Mouse (Mus musculus): ENCODE measurements at regions not wholly inside any gene's neighbourhood (a gene's known extent, or its start where the extent isn't known, plus 50 kb on each side); places are given as distances from the start of the nearest gene placed in this dataset.

DNA sequence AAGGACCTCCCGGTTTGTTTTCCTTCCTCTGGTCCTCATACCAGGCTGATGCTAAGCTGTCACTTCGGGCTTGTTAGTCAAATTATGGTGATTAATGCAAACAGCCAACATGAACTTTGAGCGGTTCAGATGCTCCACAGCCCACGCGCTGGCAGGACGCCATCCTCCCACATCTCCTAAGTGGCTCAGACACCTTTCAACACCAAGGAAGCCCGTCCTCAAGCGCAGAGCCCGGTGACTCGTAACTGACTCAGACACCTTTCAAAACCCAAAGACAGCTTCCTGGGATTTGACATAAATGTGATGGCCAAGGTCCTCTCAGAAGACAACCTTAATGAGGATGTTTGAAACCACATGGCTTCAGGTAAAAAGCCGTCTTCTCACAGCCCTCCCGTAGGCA lies 121.7 kb upstream of the Cmc1 start:
- WGBS = 81% methylated on average over 12 of the region's 12 CpGs
- Histone ChIP-seq H3K4me3 (no peak overlapping the region), H3K27ac (replicated peaks) (no peak overlapping the region), H3K36me3 (no peaks in the 10 kb centered on the region), H3K4me1 (replicated peaks) (no peaks in the 10 kb centered on the region), H3K9ac (no peak overlapping the region), H3K27me3 (no peaks in the 10 kb centered on the region), H3K4me2 (no peak overlapping the region), H3K9me3 (no peaks in the 10 kb centered on the region)
- ATAC-seq (ENCODE audit: low FRiP score, low read depth) = no peak

DNA sequence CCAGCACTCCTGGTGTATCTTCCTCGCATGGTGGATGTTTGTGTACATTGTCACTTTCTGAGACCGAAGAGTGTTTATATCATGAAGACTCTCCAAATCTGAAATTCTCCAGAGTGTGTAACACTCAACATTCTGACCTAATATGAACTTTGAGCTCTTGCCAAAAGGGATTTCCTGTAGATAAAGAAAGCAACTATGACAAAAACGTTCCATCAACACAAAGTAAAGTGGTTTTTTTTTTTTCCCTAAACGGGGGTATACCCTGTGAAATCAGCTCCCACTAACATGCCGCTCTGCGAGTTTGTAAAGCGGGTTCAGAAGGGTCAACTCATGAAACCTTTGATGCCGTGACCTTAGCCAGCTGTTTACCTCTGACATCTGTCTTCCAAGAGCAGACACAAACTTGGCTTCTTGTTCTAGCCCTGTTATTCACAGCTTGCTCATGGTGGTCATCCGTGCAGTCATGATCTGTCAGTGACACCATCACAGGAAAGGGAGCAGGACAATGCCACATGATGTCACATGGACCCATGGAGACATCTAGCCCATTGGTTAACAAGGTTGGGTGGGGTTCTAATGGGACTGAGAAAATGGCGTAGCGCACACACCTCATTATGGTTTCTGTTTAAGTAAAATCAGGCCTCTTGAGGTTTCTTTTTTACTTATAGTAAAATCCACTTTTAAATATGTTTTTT lies 122.9 kb upstream of the Cmc1 start:
- no peak overlapping the region for H3K4me2 ChIP-seq
- no peak overlapping the region for H3K27ac ChIP-seq (replicated peaks)
- H3K9me3 ChIP-seq = no peaks in the 10 kb centered on the region
- H3K4me3 ChIP-seq = no peak overlapping the region
- H3K9ac ChIP-seq = no peak overlapping the region
- no peaks in the 10 kb centered on the region for H3K27me3 ChIP-seq
- H3K4me1 ChIP-seq (replicated peaks) = no peaks in the 10 kb centered on the region
- no peak for ATAC-seq (ENCODE audit: low FRiP score, low read depth)
- no peaks in the 10 kb centered on the region for H3K36me3 ChIP-seq
- 79% methylated on average over 11 of the region's 11 CpGs for WGBS

DNA sequence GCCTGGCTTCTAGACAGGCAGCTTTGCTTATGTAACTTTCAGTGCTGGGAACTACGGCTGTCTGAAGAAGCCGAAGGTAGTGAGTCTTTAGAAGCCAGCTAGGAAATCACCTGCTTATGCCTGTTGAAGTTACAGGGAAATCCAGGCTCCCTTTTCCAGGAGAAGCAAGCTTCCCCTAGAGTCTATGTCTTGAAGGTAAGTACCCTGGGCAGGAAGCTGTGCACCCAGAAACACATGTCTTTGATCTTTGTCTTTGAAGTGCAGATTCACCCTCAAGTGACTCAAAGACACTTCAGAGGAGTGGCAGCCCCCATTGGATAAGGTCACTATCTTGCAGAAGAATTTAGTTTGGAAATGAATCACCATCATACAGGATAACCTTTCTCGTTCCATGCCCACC lies 135.5 kb upstream of the Cmc1 start:
- 82% methylated on average over 3 of the region's 3 CpGs for WGBS
- no peak for ATAC-seq (ENCODE audit: low FRiP score, low read depth)
- Histone ChIP-seq H3K36me3 (no peaks in the 10 kb centered on the region), H3K4me3 (no peak overlapping the region), H3K4me1 (replicated peaks) (no peaks in the 10 kb centered on the region), H3K9me3 (no peaks in the 10 kb centered on the region), H3K4me2 (no peak overlapping the region), H3K27ac (replicated peaks) (no peak overlapping the region), H3K9ac (no peak overlapping the region), H3K27me3 (no peaks in the 10 kb centered on the region)

DNA sequence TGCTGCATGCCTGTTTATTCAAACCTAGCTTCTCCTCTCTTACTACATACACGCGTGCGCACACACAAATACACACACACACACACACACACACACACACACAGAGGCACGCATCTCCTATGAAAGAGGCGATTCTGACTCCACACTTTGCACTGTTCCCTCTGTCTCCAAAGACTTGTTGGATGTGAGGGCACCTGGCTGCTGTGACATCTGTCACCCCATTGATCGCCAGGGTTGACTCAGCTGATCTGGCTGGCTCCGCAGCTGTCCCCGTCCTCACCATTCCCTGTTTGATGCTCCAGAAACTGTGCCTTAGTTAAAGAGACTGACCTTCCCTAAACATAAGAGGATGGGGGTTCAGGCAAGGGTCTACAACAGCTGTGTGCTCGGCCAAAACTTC lies 137.6 kb upstream of the Cmc1 start:
- H3K4me2 ChIP-seq = no peak overlapping the region
- no peaks in the 10 kb centered on the region for H3K9me3 ChIP-seq
- no peaks in the 10 kb centered on the region for H3K27me3 ChIP-seq
- H3K4me3 ChIP-seq = no peak overlapping the region
- H3K27ac ChIP-seq (replicated peaks) = no peak overlapping the region
- 86% methylated on average over 9 of the region's 9 CpGs for WGBS
- H3K9ac ChIP-seq = no peak overlapping the region
- no peaks in the 10 kb centered on the region for H3K4me1 ChIP-seq (replicated peaks)
- ATAC-seq (ENCODE audit: low FRiP score, low read depth) = no peak
- H3K36me3 ChIP-seq = no peaks in the 10 kb centered on the region

DNA sequence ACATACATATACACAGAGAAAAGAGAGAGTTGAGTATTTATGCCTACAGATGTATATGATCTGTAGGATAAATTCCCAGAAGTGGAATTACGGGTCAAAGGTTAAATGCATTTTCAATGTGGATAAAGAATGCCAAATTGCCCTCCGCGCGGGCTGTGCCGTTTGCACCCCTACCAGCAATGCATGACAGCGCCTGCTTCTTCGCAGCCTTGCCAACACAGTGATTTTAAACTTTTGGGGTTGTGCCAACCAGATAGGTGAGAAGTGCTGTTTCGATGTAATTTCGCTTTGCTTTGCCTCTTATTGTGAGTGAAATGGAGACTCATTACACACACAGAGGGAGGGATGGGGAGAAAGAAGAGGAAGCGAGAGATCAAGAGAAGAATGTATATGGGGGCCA lies 142.9 kb upstream of the Cmc1 start:
- H3K9me3 ChIP-seq = no peaks in the 10 kb centered on the region
- H3K27me3 ChIP-seq = no peaks in the 10 kb centered on the region
- H3K4me3 ChIP-seq = no peak overlapping the region
- no peak for ATAC-seq (ENCODE audit: low FRiP score, low read depth)
- H3K36me3 ChIP-seq = no peaks in the 10 kb centered on the region
- H3K9ac ChIP-seq = no peak overlapping the region
- H3K27ac ChIP-seq (replicated peaks) = no peak overlapping the region
- 86% methylated on average over 10 of the region's 10 CpGs for WGBS
- H3K4me2 ChIP-seq = no peak overlapping the region
- H3K4me1 ChIP-seq (replicated peaks) = no peaks in the 10 kb centered on the region

DNA sequence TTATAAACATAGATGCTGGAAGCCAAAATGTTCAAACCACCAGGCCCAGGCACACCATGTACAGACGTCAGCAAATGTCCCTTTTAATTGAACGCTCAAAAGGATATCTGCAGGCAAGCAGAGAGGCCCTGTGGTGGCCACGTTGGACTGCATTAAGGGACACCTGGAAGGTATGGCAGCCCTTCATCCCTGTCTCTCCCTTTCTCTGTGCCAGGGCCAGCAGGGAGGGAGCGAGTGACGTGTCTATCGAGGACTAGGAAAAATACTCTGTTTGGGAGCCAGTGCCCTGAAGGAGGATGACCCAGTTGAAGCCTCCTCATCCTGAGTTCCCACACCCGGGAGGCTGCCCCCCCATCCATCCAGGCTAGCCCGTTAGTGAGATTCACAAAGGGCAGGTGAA lies 144.0 kb upstream of the Cmc1 start:
- WGBS = 83% methylated on average over 8 of the region's 8 CpGs
- no peak overlapping the region for H3K27ac ChIP-seq (replicated peaks)
- no peak for ATAC-seq (ENCODE audit: low FRiP score, low read depth)

DNA sequence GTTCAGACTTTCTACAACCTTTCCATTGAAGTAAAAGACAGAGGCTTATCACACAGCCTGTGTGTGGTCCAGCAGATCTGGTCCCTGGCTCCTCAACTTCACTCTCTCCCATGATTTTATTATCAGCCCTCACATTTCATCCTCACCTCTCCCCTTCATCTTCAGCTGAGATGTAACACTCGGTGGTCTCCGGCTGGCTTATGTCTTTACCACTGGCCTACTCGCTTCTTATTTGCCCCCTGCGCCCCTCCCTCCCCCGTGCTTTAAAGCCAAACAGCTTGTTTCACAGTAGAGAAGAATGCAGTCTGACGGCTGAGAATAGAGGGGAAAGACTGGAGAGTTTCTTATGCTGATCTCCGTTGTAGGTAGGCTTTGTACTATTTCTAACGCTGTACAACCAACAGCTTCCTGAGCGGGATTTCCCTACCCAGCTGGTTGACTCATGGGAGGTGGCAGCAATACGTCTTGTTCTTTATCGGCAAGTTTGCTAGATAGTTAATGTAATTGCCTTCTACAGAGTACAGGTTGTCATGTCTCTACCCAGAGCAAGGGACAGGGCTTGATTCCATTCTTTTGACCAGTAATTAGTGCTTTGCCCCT lies 152.9 kb upstream of the Cmc1 start:
- Histone ChIP-seq H3K36me3 (no peaks in the 10 kb centered on the region), H3K9me3 (no peaks in the 10 kb centered on the region), H3K4me2 (no peak overlapping the region), H3K27me3 (no peaks in the 10 kb centered on the region), H3K9ac (no peak overlapping the region), H3K4me1 (replicated peaks) (no peaks in the 10 kb centered on the region), H3K27ac (replicated peaks) (no peak overlapping the region), H3K4me3 (no peak overlapping the region)
- no peak for ATAC-seq (ENCODE audit: low FRiP score, low read depth)
- 72% methylated on average over 11 of the region's 11 CpGs for WGBS

More for the DNA sequence above, 144.0 kb upstream of the Cmc1 start:
- Histone ChIP-seq H3K36me3 (no peaks in the 10 kb centered on the region), H3K9me3 (no peaks in the 10 kb centered on the region), H3K4me2 (no peak overlapping the region), H3K4me3 (no peak overlapping the region), H3K4me1 (replicated peaks) (no peaks in the 10 kb centered on the region), H3K27me3 (no peaks in the 10 kb centered on the region), H3K9ac (no peak overlapping the region)

DNA sequence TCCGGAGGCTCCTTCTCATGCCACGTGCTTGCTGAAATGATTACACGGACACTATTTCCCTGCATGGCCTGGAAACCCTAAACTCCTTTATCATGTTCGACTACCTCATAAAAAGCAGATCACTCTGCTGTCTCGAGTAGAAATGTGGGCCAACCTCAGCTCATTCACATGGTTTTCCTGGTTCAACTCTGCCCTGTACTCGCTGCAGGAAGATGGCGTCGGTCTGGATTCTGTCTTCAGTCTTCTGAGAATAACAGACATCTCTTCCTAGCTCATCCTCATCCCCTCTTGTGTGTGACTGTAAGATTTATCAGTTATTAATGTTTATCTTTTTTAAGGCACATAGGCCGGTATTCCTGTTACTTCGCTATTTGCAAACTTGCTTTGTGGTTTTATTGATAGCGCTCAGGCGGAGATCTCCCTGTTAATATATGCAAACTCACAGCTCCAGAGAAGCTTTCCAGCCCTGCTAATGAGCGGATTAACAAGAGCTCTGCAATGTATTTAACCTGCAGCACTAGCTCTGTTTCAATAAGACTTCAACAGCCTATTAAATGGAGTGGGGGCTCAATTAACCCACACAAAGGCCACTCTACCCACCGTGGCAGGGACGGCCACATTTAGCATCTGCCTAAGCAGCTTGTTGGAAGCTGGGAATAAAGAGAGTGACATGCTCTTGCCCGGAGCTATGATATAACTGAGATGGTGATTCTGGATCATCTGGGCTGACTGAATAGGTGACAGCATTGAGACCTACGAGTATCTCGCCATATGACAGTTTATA lies 159.5 kb upstream of the Eomes start:
- H3K27ac ChIP-seq (replicated peaks) = no peak overlapping the region
- WGBS = 58% methylated on average over 18 of the region's 18 CpGs

DNA sequence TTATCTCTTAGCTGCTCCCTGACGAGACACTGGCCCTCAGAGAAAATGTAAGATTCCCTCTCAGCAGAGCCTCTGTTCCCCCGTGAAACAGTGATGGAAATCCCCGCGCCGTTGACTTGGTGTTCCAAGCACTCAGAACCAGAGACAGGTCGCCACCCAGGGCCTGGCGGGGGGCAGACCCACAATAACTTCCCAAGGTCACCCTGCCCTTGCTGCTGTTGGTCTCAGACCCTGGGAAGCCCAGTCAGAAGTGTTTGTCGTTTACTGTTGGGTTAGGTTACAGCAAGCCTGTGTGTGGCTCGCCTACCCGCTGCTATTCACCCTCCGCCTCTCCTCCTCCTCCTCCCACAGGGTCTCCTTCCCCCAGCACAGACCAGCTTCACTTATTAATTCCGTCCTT lies 154.2 kb upstream of the Eomes start:
- WGBS = 49% methylated on average over 12 of the region's 12 CpGs

More for the DNA sequence above, 159.5 kb upstream of the Eomes start:
- H3K27me3 ChIP-seq = no peaks in the 10 kb centered on the region
- no peaks in the 10 kb centered on the region for H3K36me3 ChIP-seq
- H3K9me3 ChIP-seq = no peaks in the 10 kb centered on the region
- H3K9ac ChIP-seq = no peak overlapping the region
- no peak overlapping the region for H3K4me2 ChIP-seq
- H3K4me3 ChIP-seq = no peak overlapping the region
- ATAC-seq (ENCODE audit: low FRiP score, low read depth) = 0 out of 2 replicates have a peak, but pooled peaks have one; percentile 30
- H3K4me1 ChIP-seq (replicated peaks) = peaks cover 6% of the 10 kb centered on the region; the same call in 1 of the 2 replicates

DNA sequence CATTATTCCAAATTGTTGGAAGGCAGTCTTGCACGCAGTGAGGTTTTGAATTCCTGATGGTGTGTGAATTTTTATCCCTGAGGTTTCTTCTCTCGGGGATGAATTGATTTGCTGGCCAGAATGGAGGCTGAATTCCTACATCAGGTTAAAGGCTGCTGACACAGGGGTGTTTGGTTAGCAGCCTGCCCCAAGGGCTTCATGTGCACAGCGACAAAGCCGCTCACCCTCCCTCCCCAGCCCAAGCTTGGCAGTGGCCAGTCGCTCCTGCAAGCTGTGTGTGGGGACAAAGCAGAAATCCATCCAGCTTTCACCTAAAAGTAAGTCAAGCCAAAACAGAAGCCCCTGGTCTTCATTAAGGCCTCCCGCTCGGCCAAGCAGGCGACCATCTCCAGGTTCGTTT lies 151.4 kb upstream of the Eomes start:
- Histone ChIP-seq H3K36me3 (no peaks in the 10 kb centered on the region), H3K9me3 (no peaks in the 10 kb centered on the region), H3K4me1 (replicated peaks) (no peaks in the 10 kb centered on the region), H3K4me3 (no peak overlapping the region), H3K4me2 (no peak overlapping the region), H3K27ac (replicated peaks) (no peak overlapping the region), H3K27me3 (no peaks in the 10 kb centered on the region), H3K9ac (no peak overlapping the region)
- ATAC-seq (ENCODE audit: low FRiP score, low read depth) = no peak
- WGBS = 57% methylated on average over 9 of the region's 9 CpGs

More for the DNA sequence above, 154.2 kb upstream of the Eomes start:
- Histone ChIP-seq H3K27ac (replicated peaks) (no peak overlapping the region), H3K9ac (no peak overlapping the region), H3K4me3 (no peak overlapping the region), H3K4me2 (no peak overlapping the region), H3K4me1 (replicated peaks) (peaks cover 4% of the 10 kb centered on the region; the same call in 1 of the 2 replicates), H3K9me3 (no peaks in the 10 kb centered on the region), H3K27me3 (no peaks in the 10 kb centered on the region), H3K36me3 (no peaks in the 10 kb centered on the region)
- no peak for ATAC-seq (ENCODE audit: low FRiP score, low read depth)

DNA sequence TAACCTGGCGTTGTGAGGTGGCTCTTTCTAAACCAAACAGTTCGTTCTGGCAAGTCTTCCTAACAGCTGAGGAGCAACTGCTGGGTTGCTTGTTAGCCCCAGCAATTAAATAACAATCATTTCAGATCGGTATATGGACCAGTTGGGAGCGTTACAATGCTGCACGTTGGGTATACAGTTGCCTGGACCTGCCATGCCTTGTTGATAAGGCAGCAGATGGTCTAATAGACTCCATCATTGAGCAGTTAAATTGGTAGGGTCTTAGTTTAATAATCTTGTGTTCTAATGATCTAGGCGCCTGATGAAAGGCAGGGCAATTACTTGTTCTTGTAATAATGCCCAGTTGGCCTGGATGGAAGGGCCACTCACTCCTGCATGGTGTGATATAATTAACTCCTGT lies 150.1 kb upstream of the Eomes start:
- H3K9ac ChIP-seq = no peak overlapping the region
- no peak overlapping the region for H3K4me3 ChIP-seq
- H3K27ac ChIP-seq (replicated peaks) = no peak overlapping the region
- no peaks in the 10 kb centered on the region for H3K27me3 ChIP-seq
- no peak for ATAC-seq (ENCODE audit: low FRiP score, low read depth)
- WGBS = 74% methylated on average over 6 of the region's 6 CpGs
- H3K4me1 ChIP-seq (replicated peaks) = no peaks in the 10 kb centered on the region
- H3K36me3 ChIP-seq = no peaks in the 10 kb centered on the region
- H3K4me2 ChIP-seq = no peak overlapping the region
- H3K9me3 ChIP-seq = no peaks in the 10 kb centered on the region

DNA sequence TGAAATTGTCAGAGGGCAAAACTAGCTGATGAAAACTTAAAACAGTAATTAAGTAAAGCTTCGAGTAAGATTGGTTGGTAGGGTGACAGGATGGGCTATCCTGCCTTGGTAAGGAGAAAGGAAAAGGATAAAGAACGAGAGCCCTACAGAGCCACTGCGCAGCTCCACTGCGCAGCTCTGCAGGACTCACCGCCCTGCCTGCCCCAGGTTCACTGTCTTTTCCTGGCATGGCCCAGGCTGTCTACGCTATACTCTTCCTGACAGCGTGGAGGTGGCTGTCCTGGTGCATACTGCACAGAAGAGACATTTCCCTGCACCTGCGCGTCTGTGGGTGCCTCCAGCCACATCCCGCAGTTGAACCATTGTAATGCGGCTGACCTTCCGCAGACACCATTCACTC lies 136.6 kb upstream of the Eomes start:
- Histone ChIP-seq H3K4me3 (peak overlapping the region; percentile 29), H3K9ac (peak overlapping the region; percentile 25; the same call in 1 of the 2 replicates), H3K36me3 (no peaks in the 10 kb centered on the region), H3K27me3 (no peaks in the 10 kb centered on the region), H3K27ac (replicated peaks) (no peak overlapping the region), H3K9me3 (no peaks in the 10 kb centered on the region), H3K4me2 (peak overlapping the region; percentile 51), H3K4me1 (replicated peaks) (no peaks in the 10 kb centered on the region)
- WGBS = 46% methylated on average over 12 of the region's 12 CpGs
- ATAC-seq (ENCODE audit: low FRiP score, low read depth) = no peak; the same call in 1 of the 2 replicates
